Mouse (Mus musculus): ENCODE data around the gene Banf2. TPM values are rescaled to one million over a fixed set of nuclear protein-coding genes. Genes with fewer than 3 reads are reported as not detected.

Banf2 gene
- total RNA-seq (2015) (not detected in 2 replicates), total RNA-seq (2017) (not detected in 2 replicates)

DNA sequence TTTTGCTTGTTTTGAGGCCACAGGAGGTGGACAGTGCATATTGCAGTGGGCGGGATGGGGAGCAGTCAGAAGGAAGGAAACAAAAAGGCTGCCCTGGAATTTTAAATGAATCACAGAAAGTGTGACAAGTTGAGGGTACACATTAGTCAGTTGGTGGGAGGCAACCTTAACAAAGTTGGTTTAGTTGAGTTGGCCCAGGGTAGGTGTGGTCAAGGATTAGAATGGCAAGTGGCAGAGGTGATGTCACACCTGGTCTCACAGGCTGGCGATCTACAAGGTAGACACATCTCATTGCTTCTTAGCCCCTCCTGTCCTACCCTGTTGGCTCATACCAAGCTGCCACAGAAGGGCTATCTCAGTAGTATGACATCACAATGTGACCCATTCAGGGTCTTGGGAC lies at the start of gene Banf2:
TSS of gene Banf2 (plus strand) at position 396 of the 400 bp plus-strand sequence.
- ATAC-seq (replicated peaks; ENCODE audit: poor library complexity), result no peak

DNA sequence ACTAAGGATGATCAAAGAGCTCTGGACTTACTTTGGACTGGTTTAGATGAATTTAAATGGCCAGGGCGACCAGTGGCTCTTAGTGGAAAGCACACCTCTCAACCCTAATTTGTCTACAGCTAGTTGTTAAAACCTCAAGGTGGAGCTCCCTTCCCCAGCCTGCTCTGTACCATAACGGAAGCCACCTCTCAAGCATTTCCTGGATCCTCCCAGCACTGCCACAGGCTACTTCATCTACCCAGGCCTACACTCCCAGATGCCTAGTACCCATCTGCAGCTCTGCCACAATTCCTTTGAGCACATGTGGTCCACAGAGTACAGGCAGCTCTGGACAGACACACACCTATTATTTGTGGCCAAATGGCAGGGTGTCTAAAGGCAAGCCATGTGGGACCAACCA lies 49.4 kb upstream of the Banf2 start:
- ATAC-seq (replicated peaks; ENCODE audit: poor library complexity), result no peak

GRCm38 (mm10) chr2:143987485-143987884 lies 45.4 kb upstream of the Banf2 start:
- ATAC-seq (replicated peaks; ENCODE audit: poor library complexity), result peak; percentile 16; the same call in 1 of the 2 replicates

GRCm38 (mm10) chr2:143988016-143988415 lies 44.8 kb upstream of the Banf2 start:
- ATAC-seq (replicated peaks; ENCODE audit: poor library complexity), result no peak

- ATAC-seq (replicated peaks; ENCODE audit: poor library complexity), result peak; percentile 14; the same call in 1 of the 2 replicates
Observed at GRCm38 (mm10) chr2:143990997-143991396, 41.9 kb upstream of the Banf2 start.

GRCm38 (mm10) chr2:143991964-143992672 lies 40.7 kb upstream of the Banf2 start:
- no peak for ATAC-seq (replicated peaks; ENCODE audit: poor library complexity)

DNA sequence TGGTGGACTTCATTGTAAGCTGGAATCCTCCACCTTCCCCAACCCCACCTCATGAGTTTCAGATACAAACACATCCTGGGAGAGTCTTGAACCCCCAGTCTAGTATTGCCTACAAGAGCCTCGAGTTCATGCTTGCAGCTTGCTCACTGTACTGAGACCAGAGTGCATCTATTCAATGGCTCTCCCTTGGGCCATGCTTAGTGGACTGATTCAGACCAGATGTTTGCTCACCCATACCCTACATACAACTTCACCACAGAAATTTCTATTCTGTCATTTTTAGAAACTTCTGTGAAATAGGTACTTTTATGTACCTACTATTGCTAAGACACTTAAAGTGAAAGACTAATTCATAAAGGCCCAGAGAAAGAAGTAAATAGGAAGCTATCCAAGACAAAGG lies 39.9 kb upstream of the Banf2 start:
- ATAC-seq (replicated peaks; ENCODE audit: poor library complexity), result no peak

- no peak for ATAC-seq (replicated peaks; ENCODE audit: poor library complexity)
Observed at GRCm38 (mm10) chr2:144002229-144002984, 30.5 kb upstream of the Banf2 start.

GRCm38 (mm10) chr2:144003544-144003943 lies 29.3 kb upstream of the Banf2 start:
- no peak for ATAC-seq (replicated peaks; ENCODE audit: poor library complexity)

GRCm38 (mm10) chr2:144005166-144005955 lies 27.5 kb upstream of the Banf2 start:
- ATAC-seq (replicated peaks; ENCODE audit: poor library complexity), result no peak

DNA sequence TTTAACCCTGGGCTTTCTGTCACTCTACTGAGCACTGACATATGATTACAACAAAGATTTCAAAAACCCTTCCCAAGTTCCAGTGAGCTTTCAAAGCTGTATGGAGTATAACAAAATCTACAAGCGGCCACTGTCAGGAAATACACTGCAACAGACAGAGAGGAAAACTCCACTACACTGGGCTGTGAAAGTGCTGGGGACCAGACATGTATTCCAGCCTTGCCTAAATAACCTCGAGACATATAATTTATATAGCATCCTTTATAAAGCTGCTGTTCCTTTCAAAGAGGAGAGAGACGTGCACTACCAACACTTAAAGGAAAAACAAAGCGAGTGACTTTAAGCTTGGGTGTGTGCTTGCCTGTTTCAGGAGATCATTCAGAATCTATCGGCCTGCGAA lies 26.2 kb upstream of the Banf2 start:
- ATAC-seq (replicated peaks; ENCODE audit: poor library complexity), result no peak

DNA sequence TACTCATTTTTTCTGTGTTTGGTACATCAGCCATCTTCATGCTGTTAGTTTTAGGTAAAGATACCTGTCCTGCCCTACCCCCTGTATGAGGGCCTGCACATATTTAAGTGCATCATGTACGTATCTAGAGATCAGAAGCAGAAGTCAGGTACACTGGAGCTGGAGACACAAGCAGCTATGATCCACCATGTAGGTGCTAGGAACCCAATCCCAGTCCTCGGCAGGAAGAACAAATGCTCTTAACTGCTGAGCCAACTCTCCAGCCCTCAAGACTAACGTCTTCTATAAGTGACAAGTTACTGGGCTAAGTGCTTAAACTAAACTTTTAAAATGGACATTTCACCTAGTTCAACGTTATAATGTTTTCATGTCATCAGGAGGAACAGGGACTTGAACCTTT lies 25.6 kb upstream of the Banf2 start:
- no peak for ATAC-seq (replicated peaks; ENCODE audit: poor library complexity)

DNA sequence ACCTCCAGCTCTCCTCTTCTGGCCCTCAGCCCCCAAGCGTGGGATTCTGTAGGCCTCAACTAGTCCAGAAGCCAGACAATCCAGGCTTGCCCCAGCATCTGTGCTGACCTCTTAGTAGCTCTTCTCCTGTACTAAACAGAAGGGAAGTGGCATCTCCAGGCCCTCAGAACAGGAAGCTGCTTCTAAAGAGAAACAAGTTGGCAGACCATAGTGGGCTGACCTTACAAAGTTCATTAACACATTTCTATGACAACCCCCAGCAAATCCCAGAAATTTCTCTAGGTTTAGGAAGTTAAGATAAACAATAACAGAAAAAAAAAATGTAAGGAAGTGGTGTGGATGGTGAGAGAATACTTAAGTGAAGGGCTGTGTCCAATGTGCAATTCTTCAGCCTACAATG lies 23.8 kb upstream of the Banf2 start:
- ATAC-seq (replicated peaks; ENCODE audit: poor library complexity), result no peak; the same call in 1 of the 2 replicates

GRCm38 (mm10) chr2:144009551-144010281 lies 23.1 kb upstream of the Banf2 start:
- ATAC-seq (replicated peaks; ENCODE audit: poor library complexity), result peak; percentile 37

GRCm38 (mm10) chr2:144010282-144011044 lies 22.4 kb upstream of the Banf2 start:
- ATAC-seq (replicated peaks; ENCODE audit: poor library complexity), result peak; percentile 41

GRCm38 (mm10) chr2:144011080-144011551 lies 21.7 kb upstream of the Banf2 start, which contains the start of gene Rrbp1:
Rrbp1 (minus strand) TSS chr2:144011263.
- peak; percentile 79 for ATAC-seq (replicated peaks; ENCODE audit: poor library complexity)

DNA sequence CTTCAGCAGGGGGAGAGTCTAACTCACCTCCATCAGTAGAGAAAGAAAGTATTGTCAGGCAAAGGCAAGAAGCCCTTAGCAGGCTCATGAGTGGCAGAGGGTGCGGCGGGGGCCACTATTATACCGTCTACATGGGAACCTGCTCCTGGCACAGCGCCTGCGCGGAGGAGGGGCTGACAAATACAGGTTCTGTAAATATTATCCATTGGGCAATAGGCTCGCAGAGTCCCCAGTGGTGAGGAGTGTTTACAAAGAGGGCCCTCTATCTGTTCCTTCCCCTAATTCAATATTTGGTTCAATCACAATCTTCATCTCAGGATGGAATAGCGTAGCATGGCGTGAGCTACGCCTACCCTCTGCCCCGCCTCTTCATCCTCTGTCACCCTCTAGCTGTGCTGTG lies 18.8 kb upstream of the Banf2 start:
- ATAC-seq (replicated peaks; ENCODE audit: poor library complexity), result no peak

- no peak for ATAC-seq (replicated peaks; ENCODE audit: poor library complexity)
Observed at GRCm38 (mm10) chr2:144014481-144014880, 18.4 kb upstream of the Banf2 start.

- no peak for ATAC-seq (replicated peaks; ENCODE audit: poor library complexity)
Observed at GRCm38 (mm10) chr2:144015861-144016260, 17.0 kb upstream of the Banf2 start.

- ATAC-seq (replicated peaks; ENCODE audit: poor library complexity), result no peak
Observed at GRCm38 (mm10) chr2:144019971-144020370, 12.9 kb upstream of the Banf2 start.
